Mouse (Mus musculus): ENCODE measurements around the gene Slc9a9. TPM values are rescaled to one million over a fixed set of nuclear protein-coding genes. Genes with fewer than 3 reads are reported as not detected.

Slc9a9 gene
- polyA plus RNA-seq, 1 experiment, result 8.9 TPM

- H3K27ac ChIP-seq (ENCODE audit: insufficient read depth, low read length), result no peak overlapping the region
- WGBS, result 81% methylated on average over 10 of the region's 10 CpGs
- no peaks in the 10 kb centered on the region for H3K27me3 ChIP-seq (ENCODE audit: control insufficient read depth, insufficient read depth, low read length)
- H3K4me3 ChIP-seq (replicated peaks; ENCODE audit: insufficient read depth, low read depth, low read length), result no peak overlapping the region
- TF ChIP-seq POLR2A (IDR thresholded peaks at IDR 0.05; ENCODE audit: borderline replicate concordance, insufficient read depth, low read length) (no peak), CTCF (IDR thresholded peaks at IDR 0.05; ENCODE audit: borderline replicate concordance, insufficient read depth, low read depth, low read length) (no peak)
- no peak for DNase-seq
- H3K4me1 ChIP-seq (ENCODE audit: control insufficient read depth, insufficient read depth, low read length), result no peaks in the 10 kb centered on the region
Measured at GRCm38 (mm10) chr9:95279590-95280344, 610.1 kb downstream of the Slc9a9 start.

Other genes with a start within 250 kb of the Slc9a9 start
- 71.6 and 82.3 TPM in 2 replicates for gene 1190002N15Rik, start 131.8 kb upstream of the Slc9a9 start, polyA plus RNA-seq (2012; rRNA removed)

All from cerebellum, adult 2 months (tissue).